Mouse (Mus musculus) adrenal gland, postnatal 0 days (tissue): ENCODE results near the gene Olfr9. TPM values are rescaled to one million over a fixed set of nuclear protein-coding genes. Genes with fewer than 3 reads are reported as not detected.

Experiments
- polyA plus RNA-seq: library from polyadenylated mRNA; unstranded; fragments of >200 nt; fragmentation: Nextera tagmentation; extraction: Ambion mirVana; gene quantifications from 2 replicates; pipeline ENCODE4 v1.2.1, GENCODE M21; 2015

The Olfr9 gene
- polyA plus RNA-seq = not detected in 2 replicates

GRCm38 (mm10) chr10:128989131-128989530 lies at the start of gene Olfr9:
Olfr9 (plus strand) TSS chr10:128989431.

GRCm38 (mm10) chr10:128960590-128961584 lies 28.3 kb upstream of the Olfr9 start, which contains the start of gene Mettl7b:
Mettl7b (minus strand) TSS chr10:128960988.

DNA sequence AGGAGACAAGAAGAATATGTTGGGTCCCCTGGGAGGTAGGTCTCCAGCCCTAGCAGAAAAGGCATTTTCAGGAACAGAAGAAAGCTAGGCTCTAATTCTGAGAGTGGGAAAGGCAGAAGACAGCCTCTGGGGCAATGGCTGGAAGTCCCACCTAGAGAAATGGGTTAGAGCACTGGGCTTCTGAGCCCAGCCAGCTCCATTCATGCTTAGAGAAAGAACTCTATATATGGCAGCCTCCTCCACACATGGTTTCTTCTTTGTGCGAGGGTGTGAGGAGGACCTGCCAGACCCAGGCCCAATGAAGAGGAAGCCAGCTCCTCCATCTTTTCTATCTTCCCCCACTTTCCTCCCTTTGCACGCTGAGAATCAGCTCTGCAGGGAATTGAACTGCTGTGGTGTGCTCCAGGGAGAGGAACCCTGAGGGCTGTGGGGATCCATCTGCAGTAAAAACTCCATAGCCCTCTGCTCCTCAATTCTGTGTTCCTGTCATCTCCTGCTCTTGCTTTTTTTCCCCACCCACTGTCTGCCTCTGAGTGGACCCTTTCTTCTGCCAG lies 21.1 kb downstream of the Olfr9 start, which contains the start of gene Olfr763:
Gene Olfr763, plus strand, starts transcription at position 504 of the 554 bp plus-strand sequence.

DNA sequence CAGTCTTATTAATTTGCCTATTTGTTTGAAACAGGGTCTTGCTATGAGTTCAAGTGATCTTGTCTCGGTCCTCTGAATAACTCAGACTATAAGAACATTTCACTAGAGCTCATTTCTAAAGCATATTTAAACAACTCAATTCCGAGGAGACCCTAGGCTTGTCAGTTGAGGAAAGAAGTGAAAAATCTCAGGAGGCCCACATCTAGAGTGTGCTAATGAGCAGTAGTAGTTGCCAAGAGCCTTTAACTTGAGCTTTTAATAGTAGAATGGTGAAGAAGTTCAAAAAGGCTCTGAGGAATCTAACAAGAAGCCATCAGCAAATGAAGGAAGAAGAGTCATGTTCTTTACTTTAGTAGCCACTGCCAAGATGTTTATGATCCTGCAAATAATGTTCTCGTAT lies 50.6 kb downstream of the Olfr9 start, which contains the start of gene Olfr764-ps1:
Gene Olfr764-ps1, minus strand, starts transcription at position 101 of the 400 bp plus-strand sequence.

Other genes starting within 250 kb of the Olfr9 start
- 5.6 and 7.5 TPM in 2 replicates for gene Dgka, start 244.6 kb upstream of the Olfr9 start, polyA plus RNA-seq
- gene Pym1, start 241.5 kb upstream of the Olfr9 start, polyA plus RNA-seq = 27.0 and 29.1 TPM in 2 replicates
- 3.0 and 8.9 TPM in 2 replicates for gene Mmp19, start 198.5 kb upstream of the Olfr9 start, polyA plus RNA-seq
- gene Dnajc14, start 185.4 kb upstream of the Olfr9 start, polyA plus RNA-seq = 35.4 and 46.5 TPM in 2 replicates
- gene Tmem198b, start 185.1 kb upstream of the Olfr9 start, polyA plus RNA-seq = 16.8 and 17.0 TPM in 2 replicates
- gene Sarnp, start 172.1 kb upstream of the Olfr9 start, polyA plus RNA-seq = 172 and 217 TPM in 2 replicates
- 71.7 and 80.1 TPM in 2 replicates for gene Ormdl2, start 167.8 kb upstream of the Olfr9 start, polyA plus RNA-seq
- 3.1 and 4.0 TPM in 2 replicates for gene Gdf11, start 97.7 kb upstream of the Olfr9 start, polyA plus RNA-seq
- 643 and 761 TPM in 2 replicates for gene Cd63, start 88.4 kb upstream of the Olfr9 start, polyA plus RNA-seq
- 32.2 and 42.0 TPM in 2 replicates for gene Rdh5, start 66.5 kb upstream of the Olfr9 start, polyA plus RNA-seq
- gene Bloc1s1, start 65.4 kb upstream of the Olfr9 start, polyA plus RNA-seq = 320 and 467 TPM in 2 replicates
- 6.0 and 11.5 TPM in 2 replicates for gene Itga7, start 55.6 kb upstream of the Olfr9 start, polyA plus RNA-seq
- 1.1 and 2.5 TPM in 2 replicates for gene Mettl7b, start 28.4 kb upstream of the Olfr9 start, polyA plus RNA-seq
- gene Olfr763, start 21.4 kb downstream of the Olfr9 start, polyA plus RNA-seq = not detected in 2 replicates
- not detected in 2 replicates for gene Olfr764-ps1, start 50.5 kb downstream of the Olfr9 start, polyA plus RNA-seq
- not detected in 2 replicates for gene Olfr765, start 60.6 kb downstream of the Olfr9 start, polyA plus RNA-seq
- not detected in 2 replicates for gene Olfr766-ps1, start 79.5 kb downstream of the Olfr9 start, polyA plus RNA-seq
- gene Olfr767, start 93.5 kb downstream of the Olfr9 start, polyA plus RNA-seq = not detected in 2 replicates
- not detected in 2 replicates for gene Olfr768, start 109.9 kb downstream of the Olfr9 start, polyA plus RNA-seq
- not detected in 2 replicates for gene Olfr769, start 128.4 kb downstream of the Olfr9 start, polyA plus RNA-seq
- gene Olfr770, start 149.6 kb downstream of the Olfr9 start, polyA plus RNA-seq = not detected in 2 replicates
- not detected in 2 replicates for gene Olfr771, start 175.3 kb downstream of the Olfr9 start, polyA plus RNA-seq
- not detected in 2 replicates for gene Olfr772, start 188.5 kb downstream of the Olfr9 start, polyA plus RNA-seq
- not detected in 2 replicates for gene Olfr773, start 198.0 kb downstream of the Olfr9 start, polyA plus RNA-seq
- not detected in 2 replicates for gene Olfr774, start 246.8 kb downstream of the Olfr9 start, polyA plus RNA-seq